Mouse (Mus musculus) G1E (cell line): Measurements from ENCODE around the gene Cand2. TPM values are rescaled to one million over a fixed set of nuclear protein-coding genes. Genes with fewer than 3 reads are reported as not detected.
"Not testable (repeated sequence)": the region's sequence is repeated elsewhere in the genome, so short reads cannot be mapped to it uniquely, and the experiment has no call there.

Experiments used
- ATAC-seq: 2 replicates; pipeline ENCODE4 v1.8.0; 2016; ENCODE audit warnings: mild to moderate bottlenecking; ENCODE audit not compliant: insufficient number of reproducible peaks, poor library complexity, low FRiP score, severe bottlenecking; ENCODE audit errors: extremely low read depth
- DNase-seq: peaks from one replicate; pipeline ENCODE4 v3.0.0; 2012; ENCODE audit warnings: low spot score
- H3K27me3 ChIP-seq: 2 replicates; pipeline ENCODE4 v1.6.1; 2012; ENCODE audit warnings: mild to moderate bottlenecking, low read length, inconsistent platforms; ENCODE audit not compliant: insufficient read depth
- H3K36me3 ChIP-seq: replicated peaks from 2 replicates; pipeline ENCODE3; 2012; ENCODE audit warnings: mild to moderate bottlenecking, inconsistent platforms
- H3K4me1 ChIP-seq: 2 replicates; pipeline ENCODE4 v1.6.1; 2012; ENCODE audit warnings: low read depth, low read length, inconsistent platforms, mixed read lengths; ENCODE audit not compliant: insufficient read depth
- H3K4me3 ChIP-seq: 2 replicates; pipeline ENCODE4 v1.5.1; 2012; ENCODE audit warnings: low read depth, mild to moderate bottlenecking, inconsistent platforms, low read length, moderate library complexity, mixed read lengths
- H3K9me3 ChIP-seq: replicated peaks from 2 replicates; pipeline ENCODE4 v1.6.1; 2012; ENCODE audit warnings: inconsistent platforms
- CTCF ChIP-seq: IDR thresholded peaks from 2 replicates; pipeline ENCODE4 v1.5.1; 2012; ENCODE audit warnings: low read depth, low read length, inconsistent platforms, mixed read lengths
- GATA1 ChIP-seq: IDR thresholded peaks from 2 replicates; pipeline ENCODE4 v1.6.1; 2012; ENCODE audit warnings: borderline replicate concordance, low read length, inconsistent platforms, mixed read lengths
- GATA2 ChIP-seq: IDR thresholded peaks from 2 replicates; pipeline ENCODE4 v1.6.1; 2012; ENCODE audit warnings: low read depth, low read length, inconsistent platforms, borderline replicate concordance
- POLR2AphosphoS5 ChIP-seq: IDR thresholded peaks from 2 replicates; pipeline ENCODE4 v1.6.1; 2012; ENCODE audit warnings: low read depth, low read length, inconsistent platforms; ENCODE audit not compliant: insufficient replicate concordance
- TAL1 ChIP-seq: conservative IDR thresholded peaks from 2 replicates; pipeline ENCODE4 v1.6.1; 2012; ENCODE audit warnings: low read depth, low read length, inconsistent platforms, mixed read lengths
- polyA plus RNA-seq: library from polyadenylated mRNA; stranded (reverse); fragments of >175 nt; gene quantifications from 2 replicates; pipeline ENCODE4 v1.2.3, GENCODE M21; 2012
- total RNA-seq, 2 experiments: library from RNA; stranded (forward) in 1 of 2; stranded (reverse) in 1 of 2; fragments of 200-1000 nt in 1 of 2; fragments of >200 nt in 1 of 2; fragmentation: Nextera tagmentation in 1 of 2; gene quantifications; 2 replicates each; pipeline ENCODE4 v1.2.3; 2014 to 2017

The Cand2 gene
- total and polyA plus RNA-seq, 3 experiments = 1.8 to 7.1 (median 6.5) TPM

DNA sequence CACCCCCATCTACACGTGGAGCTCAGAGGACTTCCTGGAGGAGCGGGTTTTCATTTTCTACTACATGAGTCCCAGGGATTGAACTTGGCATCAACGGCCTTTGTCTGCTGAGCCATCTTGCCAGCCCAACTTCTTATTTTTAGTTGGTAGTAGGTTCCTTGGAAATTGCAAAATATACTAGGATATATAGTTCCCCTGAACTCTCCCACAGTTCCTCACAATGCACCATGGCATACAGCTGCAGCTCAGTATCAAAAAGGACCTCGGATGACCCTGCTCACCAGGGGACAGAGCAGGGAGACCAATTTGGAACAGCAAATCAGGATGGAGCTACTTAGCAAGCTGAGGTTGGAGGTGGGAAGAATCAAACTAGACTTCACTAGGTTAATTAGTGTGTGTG lies 40.7 kb downstream of the Cand2 start:
- no peak overlapping the region for H3K4me3 ChIP-seq
- no peak for DNase-seq
- no peak for TF ChIP-seq TAL1
- no peaks in the 10 kb centered on the region for H3K27me3 ChIP-seq
- peaks cover 49% of the 10 kb centered on the region for H3K36me3 ChIP-seq
- H3K9me3 ChIP-seq = no peaks in the 10 kb centered on the region
- peaks cover 16% of the 10 kb centered on the region for H3K4me1 ChIP-seq
- ATAC-seq = no peak

DNA sequence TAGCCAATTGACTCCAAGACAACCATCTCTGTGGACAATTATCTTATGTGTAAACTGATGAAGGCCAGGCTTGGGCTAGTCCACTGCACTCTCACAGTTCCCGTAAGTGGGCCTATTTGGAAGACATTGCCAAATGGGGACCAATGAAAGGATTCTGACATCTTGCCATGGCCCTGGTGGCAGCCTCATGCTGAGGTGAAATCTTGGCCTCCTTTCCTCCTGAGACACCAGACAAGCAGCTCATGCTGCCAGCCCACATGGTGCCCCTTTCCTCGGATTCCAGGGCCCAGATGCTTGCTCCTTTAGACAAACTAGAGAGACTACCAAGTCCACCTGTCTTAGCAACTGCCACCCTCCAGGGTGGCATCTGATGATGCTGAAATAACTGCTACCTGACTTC lies 43.8 kb downstream of the Cand2 start:
- ATAC-seq (no peak), DNase-seq (no peak)
- H3K27me3 ChIP-seq = no peaks in the 10 kb centered on the region
- TF ChIP-seq TAL1 = no peak
- no peak for TF ChIP-seq CTCF
- no peak for TF ChIP-seq GATA2
- TF ChIP-seq POLR2AphosphoS5 = no peak
- TF ChIP-seq GATA1 = no peak
- no peak overlapping the region for H3K4me3 ChIP-seq
- H3K4me1 ChIP-seq = peaks cover 13% of the 10 kb centered on the region
- H3K36me3 ChIP-seq = peaks cover 31% of the 10 kb centered on the region
- H3K9me3 ChIP-seq = no peaks in the 10 kb centered on the region

- H3K36me3 ChIP-seq = peaks cover 16% of the 10 kb centered on the region
- TF ChIP-seq GATA1 (no peak), TAL1 (no peak), GATA2 (no peak), POLR2AphosphoS5 (no peak), CTCF (no peak)
- no peak overlapping the region for H3K4me3 ChIP-seq
- H3K9me3 ChIP-seq = no peaks in the 10 kb centered on the region
- ATAC-seq = no peak
- H3K27me3 ChIP-seq = no peaks in the 10 kb centered on the region
- no peak for DNase-seq
- peaks cover 8% of the 10 kb centered on the region for H3K4me1 ChIP-seq
Measured at GRCm38 (mm10) chr6:115821216-115821993, 47.1 kb downstream of the Cand2 start.

GRCm38 (mm10) chr6:115823850-115824464 lies 49.6 kb downstream of the Cand2 start:
- DNase-seq = peak; percentile 45
- peak; percentile 25; the same call in 1 of the 2 replicates for TF ChIP-seq CTCF
- H3K4me3 ChIP-seq = not testable (repeated sequence)

DNA sequence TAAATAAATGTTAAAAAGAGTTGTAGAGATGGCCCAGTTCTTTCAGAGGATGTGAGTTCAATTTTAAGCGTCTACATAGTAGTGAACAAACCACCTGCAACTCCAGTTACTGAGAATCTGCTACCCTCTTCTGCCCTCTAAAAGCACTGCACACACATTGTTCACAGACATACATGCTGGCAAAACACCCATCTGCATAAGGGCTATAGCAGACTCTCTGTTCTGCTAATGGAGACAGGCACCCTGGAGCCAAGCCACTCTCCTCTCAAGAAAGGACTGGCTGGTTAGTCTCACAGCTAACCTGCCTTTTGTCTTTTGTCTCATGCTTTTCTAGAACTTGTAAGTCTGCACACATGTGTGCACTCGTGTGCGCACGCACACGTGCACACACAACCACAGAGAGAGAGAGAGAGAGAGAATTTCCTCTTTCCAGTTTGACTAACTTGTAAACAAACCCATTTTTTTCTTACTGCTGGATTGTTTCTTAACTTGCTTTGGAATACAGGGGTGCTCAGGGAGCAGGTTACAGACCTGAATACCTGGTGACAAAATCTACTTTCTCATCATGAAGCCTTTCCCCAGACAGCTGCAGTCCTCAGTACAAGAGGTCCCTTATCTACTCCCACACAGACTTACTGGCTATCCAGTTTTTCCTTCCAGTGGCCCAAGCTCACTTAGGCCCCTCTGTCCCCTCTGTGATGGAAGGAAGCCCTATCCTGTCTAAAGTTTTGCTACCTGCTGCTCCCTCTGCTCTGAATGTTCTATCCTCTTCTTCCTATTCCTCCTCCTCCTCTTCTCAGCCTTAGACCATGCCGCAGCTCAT lies 56.7 kb downstream of the Cand2 start:
- TF ChIP-seq CTCF (no peak), GATA1 (no peak), TAL1 (no peak), POLR2AphosphoS5 (no peak), GATA2 (no peak)
- peaks cover 17% of the 10 kb centered on the region for H3K4me1 ChIP-seq
- DNase-seq (no peak), ATAC-seq (no peak)
- H3K36me3 ChIP-seq = peaks cover 7% of the 10 kb centered on the region
- no peaks in the 10 kb centered on the region for H3K27me3 ChIP-seq
- no peak overlapping the region for H3K4me3 ChIP-seq
- H3K9me3 ChIP-seq = no peaks in the 10 kb centered on the region

More at GRCm38 (mm10) chr6:115823850-115824464, 49.6 kb downstream of the Cand2 start:
- not testable (repeated sequence) for H3K27me3 ChIP-seq, H3K4me1 ChIP-seq, H3K36me3 ChIP-seq, H3K9me3 ChIP-seq
- peak; percentile 96 for ATAC-seq

DNA sequence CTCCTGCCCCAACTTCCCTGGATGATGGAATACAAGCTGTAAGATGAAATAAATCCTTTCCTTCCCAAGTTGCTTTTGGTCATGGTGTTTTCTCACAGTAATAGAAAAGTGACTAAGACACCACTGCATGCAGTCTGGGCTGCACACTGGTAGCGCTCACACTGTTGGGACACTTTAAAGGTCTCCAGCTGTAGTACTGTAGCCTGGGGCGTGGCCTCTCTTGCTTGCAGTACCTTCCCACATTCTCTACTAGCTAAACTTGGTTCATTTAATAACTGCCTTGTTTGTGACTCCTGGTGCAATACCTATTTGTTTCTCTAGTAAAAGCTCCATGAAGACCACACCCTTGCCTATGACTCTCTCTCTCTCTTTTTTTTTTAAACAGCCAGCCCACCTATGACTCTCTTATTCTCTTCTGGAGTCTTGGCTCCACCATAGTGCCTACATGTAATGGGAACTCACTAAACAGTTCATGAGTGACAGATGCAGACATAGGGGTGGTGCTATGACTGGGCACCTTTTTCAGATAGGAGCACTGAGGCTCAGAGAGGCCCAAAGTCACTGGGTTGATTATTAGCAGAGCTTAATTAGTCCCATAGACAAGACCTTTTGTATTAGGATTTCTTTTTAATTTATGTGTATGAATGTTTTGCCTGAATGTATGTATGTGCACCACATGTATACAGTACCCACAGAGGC lies 58.0 kb downstream of the Cand2 start:
- Histone ChIP-seq H3K27me3 (no peaks in the 10 kb centered on the region), H3K9me3 (no peaks in the 10 kb centered on the region), H3K4me1 (peaks cover 26% of the 10 kb centered on the region), H3K4me3 (no peak overlapping the region), H3K36me3 (peaks cover 7% of the 10 kb centered on the region)
- ATAC-seq = no peak
- no peak for DNase-seq
- no peak for TF ChIP-seq CTCF
- no peak for TF ChIP-seq TAL1
- no peak for TF ChIP-seq POLR2AphosphoS5
- TF ChIP-seq GATA2 = no peak
- no peak for TF ChIP-seq GATA1
